Mouse (Mus musculus) spleen, postnatal 10 days (tissue): Measurements from ENCODE around the gene Galntl6.
"Not testable (repeated sequence)": the region's sequence is repeated elsewhere in the genome, so short reads cannot be mapped to it uniquely, and the experiment has no call there.

Source experiments
- DNase-seq, 2 experiments: peaks; one replicate each; pipeline ENCODE4 v3.0.0; 2021 to 2022; ENCODE audit warnings: low spot score in 2 of 2

Galntl6 gene

GRCm38 (mm10) chr8:57766471-57767065 is 1145.9 kb downstream of the Galntl6 start:
- DNase-seq, result no peak

- no peak for DNase-seq
Measured at GRCm38 (mm10) chr8:57765726-57766351, 1146.6 kb downstream of the Galntl6 start.

- DNase-seq, result no peak
Measured at GRCm38 (mm10) chr8:57765192-57765591, 1147.2 kb downstream of the Galntl6 start.

- not testable (repeated sequence) for DNase-seq
Measured at GRCm38 (mm10) chr8:57762622-57763021, 1149.8 kb downstream of the Galntl6 start.

- DNase-seq, result no peak
Measured at GRCm38 (mm10) chr8:57760921-57761320, 1151.5 kb downstream of the Galntl6 start.

GRCm38 (mm10) chr8:57758857-57759256 is 1153.6 kb downstream of the Galntl6 start:
- DNase-seq, result no peak

GRCm38 (mm10) chr8:57757476-57757875 is 1155.0 kb downstream of the Galntl6 start:
- no peak for DNase-seq

- no peak for DNase-seq
Measured at GRCm38 (mm10) chr8:57754066-57754465, 1158.4 kb downstream of the Galntl6 start.

- DNase-seq, result no peak
Measured at GRCm38 (mm10) chr8:57743636-57744035, 1168.8 kb downstream of the Galntl6 start.

GRCm38 (mm10) chr8:57741983-57742382 is 1170.5 kb downstream of the Galntl6 start:
- DNase-seq, result no peak

GRCm38 (mm10) chr8:57741309-57741708 is 1171.1 kb downstream of the Galntl6 start:
- no peak for DNase-seq

- DNase-seq, result no peak
Measured at GRCm38 (mm10) chr8:57737281-57737680, 1175.2 kb downstream of the Galntl6 start.

GRCm38 (mm10) chr8:57732795-57733194 is 1179.6 kb downstream of the Galntl6 start:
- no peak for DNase-seq

GRCm38 (mm10) chr8:57731666-57732065 is 1180.8 kb downstream of the Galntl6 start:
- DNase-seq, result no peak

- DNase-seq, result no peak
Measured at GRCm38 (mm10) chr8:57728276-57728675, 1184.2 kb downstream of the Galntl6 start.

GRCm38 (mm10) chr8:57724843-57725627 is 1187.4 kb downstream of the Galntl6 start:
- no peak for DNase-seq
